In genomic region chr15:101182676-101183075, GRCm38 (mm10) we compare ENCODE assay signal across 13 mouse cellular contexts. TPM values are rescaled to one million over a fixed set of nuclear protein-coding genes. Genes with fewer than 3 reads are reported as not detected.
DNase-seq lines count a peak whose midpoint lies in the region; ATAC-seq and TF ChIP-seq lines count a peak whose summit lies in the region.
"Had no signal": no experiment of that assay in that cellular context is flagged by ENCODE, and none has a peak within 500 bp of the region (broad histone marks: within the 10 kb centered on the region; RNA-seq: fewer than 3 reads in every experiment).

No protein-coding gene starts in this region.

- peaks cover 37% of the 10 kb centered on the region for H3K4me1 ChIP-seq in kidney, postnatal 0 days (replicated peaks; ENCODE audit: insufficient read depth, low read length)
- peaks cover 49% of the 10 kb centered on the region for H3K4me1 ChIP-seq in neural tube, embryonic 12.5 days

- H3K9ac ChIP-seq in kidney, postnatal 0 days (ENCODE audit: low read depth, low read length) = no peak overlapping the region
- H3K9ac ChIP-seq in neural tube, embryonic 12.5 days = no peak overlapping the region
- H3K9ac ChIP-seq: heart, embryonic 12.5 days had no signal

- no peaks in the 10 kb centered on the region for H3K36me3 ChIP-seq in kidney, postnatal 0 days (ENCODE audit: insufficient read depth, low read length)
- peaks cover 4% of the 10 kb centered on the region; the same call in 1 of the 2 replicates for H3K36me3 ChIP-seq in neural tube, embryonic 12.5 days

- no peaks in the 10 kb centered on the region for H3K9me3 ChIP-seq in kidney, postnatal 0 days (replicated peaks; ENCODE audit: low read length)
- H3K9me3 ChIP-seq in neural tube, embryonic 12.5 days = no peaks in the 10 kb centered on the region
- H3K9me3 ChIP-seq: forebrain, embryonic 10.5 days; heart, embryonic 12.5 days had no signal

- no peak overlapping the region for H3K4me2 ChIP-seq in kidney, postnatal 0 days (ENCODE audit: low read length)
- peak overlapping the region; percentile 17; the same call in 1 of the 2 replicates for H3K4me2 ChIP-seq in neural tube, embryonic 12.5 days (replicated peaks)
- H3K4me2 ChIP-seq: heart, embryonic 12.5 days had no signal

- H3K4me3 ChIP-seq in kidney, postnatal 0 days (replicated peaks; ENCODE audit: low read depth, low read length) = no peak overlapping the region
- H3K4me3 ChIP-seq in neural tube, embryonic 12.5 days = no peak overlapping the region
- H3K4me3 ChIP-seq: forebrain, embryonic 10.5 days; heart, embryonic 12.5 days had no signal

- peak; percentile 52 for DNase-seq in kidney, postnatal 0 days (ENCODE audit: low spot score)
- no peak for DNase-seq in kidney, adult 11 months
- DNase-seq in adipocyte (ENCODE audit: low spot score) = peak; percentile 79
- DNase-seq in fat pad, adult 2 months (ENCODE audit: extremely low read depth, low read depth, low spot score) = peak; percentile 93
- no peak for DNase-seq in spleen, postnatal 36 days (ENCODE audit: low spot score in 2 of 2)
- no peak for DNase-seq in retina, postnatal 1 day
- no peak for DNase-seq in urinary bladder, adult 2 months (ENCODE audit: low spot score)
- DNase-seq: adrenal gland, postnatal 25 days; kidney, postnatal 36 days had no signal

- no peaks in the 10 kb centered on the region for H3K27me3 ChIP-seq in kidney, postnatal 0 days (ENCODE audit: insufficient read depth, low read length)
- H3K27me3 ChIP-seq in neural tube, embryonic 12.5 days (replicated peaks) = no peaks in the 10 kb centered on the region
- H3K27me3 ChIP-seq: heart, embryonic 12.5 days had no signal

- peak overlapping the region; percentile 11; the same call in 1 of the 2 replicates for H3K27ac ChIP-seq in kidney, postnatal 0 days
- H3K27ac ChIP-seq in neural tube, embryonic 12.5 days = no peak overlapping the region
- H3K27ac ChIP-seq: forebrain, embryonic 10.5 days; hindbrain, postnatal 0 days had no signal

- no peak for ATAC-seq in kidney, postnatal 0 days (replicated peaks; ENCODE audit: low FRiP score, low read depth)
- ATAC-seq in neural tube, embryonic 12.5 days (ENCODE audit: low FRiP score, low read depth) = peak; percentile 64
- ATAC-seq: hindbrain, postnatal 0 days had no signal

- WGBS in kidney, postnatal 0 days = 36% methylated on average over 5 of the region's 5 CpGs
- WGBS in neural tube, embryonic 12.5 days = 8% methylated on average over 5 of the region's 5 CpGs

- TF ChIP-seq CTCF in kidney, postnatal 0 days (IDR thresholded peaks at IDR 0.05; ENCODE audit: low read depth) = no peak

RNA-seq across cellular contexts. Expression of gene Acvr1b, which starts 8.8 kb away (rescaled TPM):
- 5.8 and 6.4 TPM in 2 replicates for polyA plus RNA-seq in kidney, postnatal 0 days (2015; fragmentation: Nextera tagmentation; extraction: Ambion mirVana)
- 15.9 and 17.6 TPM in 2 replicates for polyA plus RNA-seq in neural tube, embryonic 12.5 days (2016; fragmentation: Nextera tagmentation; extraction: Ambion mirVana)
- polyA plus RNA-seq in urinary bladder, adult 2 months (2012; rRNA removed) = 24.8 and 27.1 TPM in 2 replicates

RNA-seq across cellular contexts. Expression of gene Grasp, which starts 41.3 kb away (rescaled TPM):
- 3.7 and 4.0 TPM in 2 replicates for polyA plus RNA-seq in kidney, postnatal 0 days (2015; fragmentation: Nextera tagmentation; extraction: Ambion mirVana)
- 9.2 and 13.8 TPM in 2 replicates for polyA plus RNA-seq in neural tube, embryonic 12.5 days (2016; fragmentation: Nextera tagmentation; extraction: Ambion mirVana)
- 8.7 and 9.7 TPM in 2 replicates for polyA plus RNA-seq in urinary bladder, adult 2 months (2012; rRNA removed)

RNA-seq across cellular contexts. Expression of gene Acvrl1, which starts 54.4 kb away (rescaled TPM):
- 16.9 and 17.8 TPM in 2 replicates for polyA plus RNA-seq in kidney, postnatal 0 days (2015; fragmentation: Nextera tagmentation; extraction: Ambion mirVana)
- 8.3 and 10.2 TPM in 2 replicates for polyA plus RNA-seq in neural tube, embryonic 12.5 days (2016; fragmentation: Nextera tagmentation; extraction: Ambion mirVana)
- 65.7 and 69.9 TPM in 2 replicates for polyA plus RNA-seq in urinary bladder, adult 2 months (2012; rRNA removed)

Comparison
In these comparisons a context has a peak if more than half of its experiments do, and no peak if none do; other contexts are left out.
1. DNase-seq: peak in kidney, postnatal 0 days (single experiment), adipocyte (single experiment) and fat pad, adult 2 months (single experiment); none in kidney, adult 11 months (single experiment), spleen, postnatal 36 days (0 of 2), retina, postnatal 1 day (single experiment) and urinary bladder, adult 2 months (single experiment).